Mouse (Mus musculus): ENCODE measurements at regions not wholly inside any gene's neighbourhood (a gene's known extent, or its start where the extent isn't known, plus 50 kb on each side); places are given as distances from the start of the nearest gene placed in this dataset.
A peak's percentile ranks its signal among the peaks of the same experiment; 100 is the strongest.

GRCm38 (mm10) chr13:29063924-29064323, 110.4 kb upstream of the Sox4 start:
- DNase-seq (ENCODE audit: low spot score), result no peak
- Histone ChIP-seq H3K4me3 (no peak overlapping the region), H3K4me1 (peaks cover 8% of the 10 kb centered on the region), H3K9me3 (0 out of 2 replicates have a peak, but pooled peaks cover 2% of the 10 kb centered on the region), H3K27ac (no peak overlapping the region), H3K27me3 (ENCODE audit: insufficient read depth, poor library complexity, severe bottlenecking) (no peaks in the 10 kb centered on the region), H3K36me3 (0 out of 2 replicates have a peak, but pooled peaks cover 2% of the 10 kb centered on the region)
- 81% methylated on average over 5 of the region's 5 CpGs for WGBS

GRCm38 (mm10) chr13:29058685-29059084, 105.2 kb upstream of the Sox4 start:
- no peak overlapping the region for H3K4me3 ChIP-seq
- WGBS, result 26% methylated on average over 5 of the region's 5 CpGs
- peaks cover 18% of the 10 kb centered on the region for H3K4me1 ChIP-seq
- H3K9me3 ChIP-seq, result 0 out of 2 replicates have a peak, but pooled peaks cover 2% of the 10 kb centered on the region
- DNase-seq (ENCODE audit: low spot score), result no peak
- H3K27me3 ChIP-seq (ENCODE audit: insufficient read depth, poor library complexity, severe bottlenecking), result no peaks in the 10 kb centered on the region
- H3K27ac ChIP-seq, result peak overlapping the region; percentile 74
- H3K36me3 ChIP-seq, result 0 out of 2 replicates have a peak, but pooled peaks cover 2% of the 10 kb centered on the region

GRCm38 (mm10) chr13:29049730-29050129, 96.2 kb upstream of the Sox4 start:
- H3K9me3 ChIP-seq, result no peaks in the 10 kb centered on the region
- H3K4me1 ChIP-seq, result peaks cover 25% of the 10 kb centered on the region
- no peak for DNase-seq (ENCODE audit: low spot score)
- 31% methylated on average over 4 of the region's 4 CpGs for WGBS
- H3K36me3 ChIP-seq, result no peaks in the 10 kb centered on the region
- H3K27me3 ChIP-seq (ENCODE audit: insufficient read depth, poor library complexity, severe bottlenecking), result no peaks in the 10 kb centered on the region
- no peak overlapping the region for H3K4me3 ChIP-seq
- peak overlapping the region; percentile 57 for H3K27ac ChIP-seq

DNA sequence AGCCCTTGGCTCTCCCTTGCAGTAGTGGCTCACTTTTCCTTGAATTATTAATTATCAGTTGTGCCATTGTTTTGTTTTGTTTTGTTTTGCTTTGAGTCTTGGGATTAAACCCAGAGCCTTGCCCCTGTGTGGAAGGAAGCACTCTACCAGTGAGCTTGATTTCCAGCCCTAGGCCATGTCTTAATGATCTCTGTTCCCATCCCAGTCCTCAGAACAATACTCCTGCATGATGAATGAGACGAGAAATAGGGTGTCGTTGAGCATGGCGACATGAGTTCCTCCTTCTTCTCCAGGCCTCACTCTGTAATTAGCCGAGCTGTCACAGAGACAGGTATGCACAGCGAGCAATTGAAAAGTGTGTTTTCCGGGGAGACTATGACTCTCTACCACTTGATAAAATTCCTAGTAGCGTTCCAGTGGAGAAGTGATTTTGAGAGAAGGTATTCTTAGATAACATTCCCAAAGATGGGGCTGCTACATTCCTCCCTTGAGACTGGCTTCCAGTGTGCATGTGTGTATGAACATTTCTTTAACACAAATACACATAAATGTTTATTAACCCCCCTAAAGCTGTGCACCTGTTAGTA, 95.6 kb upstream of the Sox4 start:
- Histone ChIP-seq H3K27ac (peak overlapping the region; percentile 57), H3K27me3 (ENCODE audit: insufficient read depth, poor library complexity, severe bottlenecking) (no peaks in the 10 kb centered on the region), H3K4me1 (peaks cover 32% of the 10 kb centered on the region), H3K9me3 (no peaks in the 10 kb centered on the region), H3K36me3 (no peaks in the 10 kb centered on the region), H3K4me3 (no peak overlapping the region)
- WGBS, result 32% methylated on average over 7 of the region's 7 CpGs
- no peak for DNase-seq (ENCODE audit: low spot score)

DNA sequence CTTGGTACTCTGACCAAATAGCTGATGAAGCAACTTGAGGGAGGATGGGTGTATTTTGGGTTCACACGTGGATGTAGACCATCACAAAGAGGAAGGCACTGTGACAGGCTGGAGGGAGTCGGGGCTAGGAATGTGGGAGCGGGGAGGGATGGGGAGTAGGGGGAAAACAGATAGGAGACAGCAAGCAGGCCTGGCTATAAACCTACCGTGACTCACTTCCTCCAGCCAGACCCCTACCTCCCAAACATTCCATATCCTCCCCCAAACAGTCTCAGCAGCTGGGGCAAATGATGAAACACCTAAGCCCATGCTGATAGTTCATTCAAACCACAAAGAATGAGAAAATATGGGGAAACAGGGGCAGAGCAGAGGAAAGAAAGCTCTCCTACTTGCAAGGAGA, 91.1 kb upstream of the Sox4 start:
- no peaks in the 10 kb centered on the region for H3K27me3 ChIP-seq (ENCODE audit: insufficient read depth, poor library complexity, severe bottlenecking)
- no peak overlapping the region for H3K4me3 ChIP-seq
- no peaks in the 10 kb centered on the region for H3K9me3 ChIP-seq
- 33% methylated on average over 4 of the region's 4 CpGs for WGBS
- DNase-seq (ENCODE audit: low spot score), result no peak
- H3K36me3 ChIP-seq, result no peaks in the 10 kb centered on the region
- peaks cover 34% of the 10 kb centered on the region for H3K4me1 ChIP-seq
- peak overlapping the region; percentile 64 for H3K27ac ChIP-seq

DNA sequence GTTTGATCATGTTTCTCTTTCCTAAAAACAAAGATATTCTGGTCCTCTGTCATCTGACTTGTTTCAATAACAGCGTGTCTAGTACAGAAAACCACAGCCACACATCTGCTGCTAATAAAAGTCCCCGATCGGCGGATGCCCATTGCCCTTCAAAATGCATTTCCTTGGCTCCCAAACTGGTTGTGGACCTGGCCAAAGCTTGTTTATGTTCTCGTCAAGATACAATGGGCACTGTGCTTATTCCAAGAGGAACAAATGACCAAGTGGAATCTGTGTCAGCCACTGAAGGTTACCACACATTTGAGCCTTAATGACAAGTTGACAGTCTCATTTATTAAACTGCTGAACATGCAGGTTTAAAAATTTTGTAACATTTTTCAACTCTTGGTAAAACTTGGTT, 86.8 kb upstream of the Sox4 start:
- Histone ChIP-seq H3K4me3 (no peak overlapping the region), H3K27me3 (ENCODE audit: insufficient read depth, poor library complexity, severe bottlenecking) (no peaks in the 10 kb centered on the region), H3K9me3 (no peaks in the 10 kb centered on the region), H3K4me1 (peaks cover 13% of the 10 kb centered on the region; the same call in 1 of the 2 replicates), H3K36me3 (no peaks in the 10 kb centered on the region), H3K27ac (no peak overlapping the region)
- WGBS, result 88% methylated on average over 5 of the region's 5 CpGs
- DNase-seq (ENCODE audit: low spot score), result no peak

DNA sequence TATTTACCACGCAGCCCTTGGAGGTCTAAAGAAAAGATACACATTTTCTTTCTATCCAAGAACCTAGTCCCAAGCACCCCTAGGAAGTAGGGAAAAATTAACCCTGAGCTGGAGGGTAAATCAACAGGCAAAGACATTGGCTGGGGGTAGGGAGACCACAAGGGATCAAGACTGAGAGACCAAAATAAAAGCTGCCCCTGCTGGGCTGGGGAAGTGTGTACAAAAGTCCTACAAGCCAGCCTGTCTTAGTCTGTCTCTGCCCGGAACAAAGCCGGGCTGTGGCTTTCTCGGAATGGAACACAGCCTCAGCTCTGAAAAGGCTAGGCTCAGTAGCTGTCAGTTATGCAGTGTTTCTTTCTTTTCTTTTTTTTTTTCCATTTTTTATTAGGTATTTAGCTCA, 81.4 kb upstream of the Sox4 start:
- DNase-seq (ENCODE audit: low spot score), result no peak
- no peaks in the 10 kb centered on the region for H3K36me3 ChIP-seq
- no peaks in the 10 kb centered on the region for H3K9me3 ChIP-seq
- H3K27ac ChIP-seq, result 0 out of 2 replicates have a peak overlapping the region, but pooled peaks have one; percentile 6
- H3K27me3 ChIP-seq (ENCODE audit: insufficient read depth, poor library complexity, severe bottlenecking), result no peaks in the 10 kb centered on the region
- no peaks in the 10 kb centered on the region for H3K4me1 ChIP-seq
- H3K4me3 ChIP-seq, result no peak overlapping the region
- WGBS, result 71% methylated on average over 4 of the region's 4 CpGs

- no peak for DNase-seq (ENCODE audit: low spot score)
- Histone ChIP-seq H3K4me1 (no peaks in the 10 kb centered on the region), H3K36me3 (no peaks in the 10 kb centered on the region), H3K27me3 (ENCODE audit: insufficient read depth, poor library complexity, severe bottlenecking) (no peaks in the 10 kb centered on the region), H3K27ac (0 out of 2 replicates have a peak overlapping the region, but pooled peaks have one; percentile 6), H3K9me3 (no peaks in the 10 kb centered on the region), H3K4me3 (no peak overlapping the region)
- whole genome bisulfite sequencing, result 72% methylated on average over 8 of the region's 8 CpGs
These were observed 80.9 kb upstream of the Sox4 start for GRCm38 (mm10) chr13:29034444-29034843.

DNA sequence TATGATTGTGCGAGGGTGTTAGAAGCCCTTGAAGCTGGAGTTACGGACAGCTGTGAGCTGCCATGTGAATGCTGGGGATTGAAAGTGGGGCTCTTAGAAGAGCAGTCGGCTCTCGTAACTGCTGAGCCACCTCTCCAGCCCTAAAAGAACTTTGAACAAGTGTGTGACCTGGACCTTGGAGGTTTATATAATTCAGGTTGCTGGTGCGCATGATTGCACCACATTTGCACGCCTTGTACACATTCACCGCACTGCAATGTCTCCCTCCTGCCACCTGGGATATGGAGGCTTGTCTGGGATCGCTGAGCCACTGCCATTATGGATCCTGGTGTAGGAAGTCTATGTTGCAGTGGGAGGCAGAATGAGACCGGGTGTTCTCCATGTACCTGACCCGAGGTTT, 73.6 kb upstream of the Sox4 start:
- Histone ChIP-seq H3K36me3 (no peaks in the 10 kb centered on the region), H3K9me3 (no peaks in the 10 kb centered on the region), H3K27me3 (ENCODE audit: insufficient read depth, poor library complexity, severe bottlenecking) (no peaks in the 10 kb centered on the region), H3K4me1 (no peaks in the 10 kb centered on the region), H3K27ac (no peak overlapping the region), H3K4me3 (no peak overlapping the region)
- 94% methylated on average over 10 of the region's 10 CpGs for WGBS
- DNase-seq (ENCODE audit: low spot score), result no peak

- H3K9me3 ChIP-seq, result no peaks in the 10 kb centered on the region
- DNase-seq (ENCODE audit: low spot score), result no peak
- H3K4me1 ChIP-seq, result no peaks in the 10 kb centered on the region
- H3K27ac ChIP-seq, result no peak overlapping the region
- H3K27me3 ChIP-seq (ENCODE audit: insufficient read depth, poor library complexity, severe bottlenecking), result no peaks in the 10 kb centered on the region
- no peaks in the 10 kb centered on the region for H3K36me3 ChIP-seq
- WGBS, result 90% methylated on average over 1 of the region's 1 CpGs
- H3K4me3 ChIP-seq, result no peak overlapping the region
These were observed 70.0 kb upstream of the Sox4 start for GRCm38 (mm10) chr13:29023486-29023885.

DNA sequence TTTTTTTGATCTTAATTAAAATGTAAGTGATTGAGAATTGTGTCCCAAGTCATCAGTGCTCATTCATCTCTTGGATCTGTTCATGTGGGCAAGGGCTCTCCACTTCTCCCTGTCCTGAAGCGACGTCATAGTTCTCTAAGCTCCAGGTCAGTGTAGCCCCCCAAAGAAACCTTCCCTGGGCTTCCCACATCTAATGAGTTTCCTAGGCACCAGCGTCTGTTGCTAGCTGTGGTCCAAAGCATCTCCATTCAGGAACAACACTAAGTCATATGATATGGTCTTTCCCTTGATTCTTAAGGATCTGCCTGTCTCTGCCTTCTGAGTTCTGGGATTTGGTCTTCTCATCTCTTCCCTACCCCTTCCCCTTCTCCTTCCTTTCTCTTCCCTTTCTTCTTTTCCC, 66.3 kb upstream of the Sox4 start:
- Histone ChIP-seq H3K4me1 (no peaks in the 10 kb centered on the region), H3K27me3 (ENCODE audit: insufficient read depth, poor library complexity, severe bottlenecking) (no peaks in the 10 kb centered on the region), H3K4me3 (no peak overlapping the region), H3K9me3 (no peaks in the 10 kb centered on the region), H3K27ac (no peak overlapping the region), H3K36me3 (no peaks in the 10 kb centered on the region)
- 87% methylated on average over 3 of the region's 3 CpGs for WGBS
- no peak for DNase-seq (ENCODE audit: low spot score)

- Histone ChIP-seq H3K4me1 (no peaks in the 10 kb centered on the region), H3K36me3 (no peaks in the 10 kb centered on the region), H3K27ac (no peak overlapping the region), H3K9me3 (no peaks in the 10 kb centered on the region), H3K4me3 (no peak overlapping the region), H3K27me3 (ENCODE audit: insufficient read depth, poor library complexity, severe bottlenecking) (no peaks in the 10 kb centered on the region)
- DNase-seq (ENCODE audit: low spot score), result no peak
- WGBS, result 84% methylated on average over 25 of the region's 25 CpGs
These were observed 62.7 kb upstream of the Sox4 start for GRCm38 (mm10) chr13:29016145-29016651.

GRCm38 (mm10) chr13:29015605-29015994, 62.1 kb upstream of the Sox4 start:
- Histone ChIP-seq H3K27ac (no peak overlapping the region), H3K36me3 (no peaks in the 10 kb centered on the region), H3K9me3 (no peaks in the 10 kb centered on the region), H3K4me3 (no peak overlapping the region), H3K27me3 (ENCODE audit: insufficient read depth, poor library complexity, severe bottlenecking) (no peaks in the 10 kb centered on the region), H3K4me1 (no peaks in the 10 kb centered on the region)
- WGBS, result 70% methylated on average over 9 of the region's 9 CpGs
- no peak for DNase-seq (ENCODE audit: low spot score)

Measured in heart, embryonic 10.5 days (tissue).